Mouse (Mus musculus): Measurements from ENCODE around the gene Galnt15.

Galnt15 gene

DNA sequence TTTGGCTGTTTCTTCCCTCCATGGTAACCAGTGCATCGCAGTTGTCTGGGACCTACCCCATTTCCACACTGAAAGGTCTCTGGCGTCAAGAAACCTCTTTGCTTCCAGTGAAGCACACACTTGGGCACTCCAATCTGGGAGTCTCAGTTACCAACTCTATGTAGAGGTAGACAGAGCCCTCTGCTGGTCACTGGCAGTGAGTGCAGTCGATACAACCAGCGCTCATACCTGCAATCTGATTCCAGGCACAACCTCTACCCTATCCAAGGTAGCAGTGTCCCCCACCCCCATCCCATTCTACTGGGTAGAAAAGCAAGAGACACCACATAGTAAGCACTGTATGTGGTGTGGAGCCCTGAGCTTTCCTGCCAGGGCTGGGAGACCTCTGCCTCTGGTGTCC lies 3.7 kb downstream of the Galnt15 start:
- peak; percentile 59 for DNase-seq (ENCODE audit: extremely low spot score)

DNA sequence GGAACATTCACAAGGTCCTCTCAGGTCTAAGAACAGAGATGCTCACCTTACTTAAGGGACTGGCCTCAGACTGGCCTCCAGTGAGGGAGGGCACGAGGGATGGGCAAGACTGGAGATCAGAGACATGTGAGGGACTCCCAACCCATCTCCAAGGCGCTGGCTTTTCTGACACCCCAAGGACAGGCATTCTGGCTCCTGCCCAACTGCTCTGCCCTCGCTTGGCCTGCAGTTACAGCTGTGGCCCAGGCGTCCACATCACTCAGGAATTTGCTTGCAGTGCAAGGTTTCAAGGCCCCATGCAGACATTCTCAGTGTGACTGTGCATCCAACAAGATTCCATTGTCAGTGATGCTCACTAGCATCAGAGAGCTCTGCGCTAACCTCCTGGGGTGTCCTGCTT lies 7.7 kb downstream of the Galnt15 start:
- no peak for DNase-seq (ENCODE audit: extremely low spot score)

DNA sequence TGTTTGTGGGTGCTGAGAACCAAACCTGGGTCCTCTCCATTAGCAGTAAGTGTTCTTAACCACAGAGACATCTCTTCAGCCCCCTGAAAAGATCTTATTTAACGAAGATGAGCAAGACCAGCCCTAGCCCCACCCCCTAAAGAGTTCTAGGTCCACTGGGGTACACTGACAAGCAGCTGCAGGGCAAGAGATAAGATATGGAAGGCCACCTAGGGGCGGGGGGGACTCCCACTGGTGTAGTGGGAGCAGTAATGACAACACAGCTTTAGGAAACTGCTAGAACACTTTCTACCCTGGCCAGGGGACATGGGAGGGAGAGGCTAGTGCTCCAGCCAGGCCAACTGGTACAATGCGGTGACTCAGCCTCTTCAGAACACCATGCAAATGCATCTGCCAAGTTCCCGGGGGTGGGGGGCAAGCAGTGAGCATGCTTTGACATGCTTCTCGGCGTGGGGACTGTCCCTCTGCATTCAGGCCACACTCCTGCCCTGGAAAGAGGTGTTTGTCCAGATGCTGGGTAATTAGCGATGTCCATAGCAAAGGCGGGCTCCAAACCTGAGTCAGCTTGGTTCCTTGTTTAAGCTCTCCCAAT lies 9.0 kb downstream of the Galnt15 start:
- no peak for DNase-seq (ENCODE audit: extremely low spot score)

DNA sequence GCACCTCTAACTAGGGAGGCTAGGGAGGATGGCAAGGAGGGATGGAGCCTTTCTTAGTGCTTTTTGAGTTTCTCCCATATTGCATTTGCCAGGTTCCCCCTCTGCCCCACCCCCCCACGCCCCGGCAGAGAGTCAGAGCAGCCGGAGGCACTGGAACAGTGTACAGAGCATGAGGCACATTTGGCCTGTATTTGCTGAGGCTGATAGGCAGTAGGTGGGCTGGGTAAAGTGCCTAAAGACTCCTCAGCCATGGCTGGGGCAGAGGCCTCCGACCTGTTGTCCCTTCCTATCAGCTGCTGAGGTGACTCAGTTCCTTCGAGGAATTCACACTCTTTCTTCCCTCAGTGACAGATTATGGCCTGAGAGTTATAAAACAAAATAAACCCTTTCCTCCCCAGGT lies 13.3 kb downstream of the Galnt15 start:
- DNase-seq (ENCODE audit: extremely low spot score) = no peak

DNA sequence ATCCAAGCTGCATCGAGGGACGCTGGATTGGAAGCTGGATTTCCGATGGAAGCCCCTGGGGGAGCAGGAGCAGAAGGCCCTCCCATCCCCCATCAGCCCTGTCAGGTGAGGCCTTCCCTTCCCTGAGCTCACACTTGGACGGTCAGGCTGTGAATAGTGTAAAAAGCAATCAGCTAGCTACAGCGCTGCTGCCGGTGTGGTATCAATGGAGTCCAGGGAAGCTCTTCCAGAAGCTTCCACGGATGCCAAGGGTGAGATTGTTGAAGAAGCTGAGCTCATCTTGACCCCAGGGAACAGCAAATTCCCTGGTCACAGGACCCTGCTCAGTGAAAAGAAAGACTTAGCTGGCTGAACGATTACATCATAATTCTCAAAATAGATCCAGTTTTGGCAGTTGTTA lies 17.6 kb downstream of the Galnt15 start:
- no peak for DNase-seq (ENCODE audit: extremely low spot score)

DNA sequence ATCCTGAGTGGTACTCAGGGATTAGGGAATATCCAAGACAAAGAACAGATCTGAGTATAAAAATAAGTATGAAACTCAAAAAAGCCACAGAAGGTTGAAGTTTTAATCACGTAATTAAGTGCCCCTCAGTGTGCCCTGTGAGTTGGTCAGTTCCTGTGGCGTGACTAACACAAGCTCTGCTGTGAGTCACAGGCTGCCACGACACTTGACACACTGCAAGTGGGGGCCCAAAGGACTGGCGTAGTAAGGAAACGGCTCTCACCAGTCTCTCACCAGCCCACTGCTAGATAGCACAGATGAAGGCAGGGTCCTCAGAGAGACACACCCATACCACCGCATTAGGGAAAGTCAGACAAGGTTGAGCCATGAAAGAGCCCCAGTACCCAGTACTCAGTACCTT lies 21.4 kb downstream of the Galnt15 start:
- no peak for DNase-seq (ENCODE audit: extremely low spot score)

DNA sequence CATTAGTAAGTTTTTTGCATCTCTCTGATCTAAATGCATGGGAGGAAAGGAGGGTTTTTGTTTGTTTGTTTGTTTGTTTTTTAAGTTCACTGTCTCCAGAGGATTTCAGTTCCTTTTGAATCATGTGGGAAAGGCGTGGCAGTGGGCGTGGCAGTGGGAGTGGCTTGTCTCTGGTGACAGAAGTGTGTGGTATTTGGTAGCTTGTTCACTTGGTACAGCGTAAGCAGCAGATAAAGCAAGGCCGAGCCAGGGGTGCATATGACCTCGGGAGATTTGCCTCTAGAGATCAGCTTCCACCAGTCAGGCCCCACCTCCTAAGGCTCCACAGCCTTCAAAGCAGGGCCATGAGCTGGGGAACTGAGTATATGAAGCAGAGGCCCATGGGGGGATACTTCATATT lies 25.1 kb downstream of the Galnt15 start:
- DNase-seq (ENCODE audit: extremely low spot score) = no peak

DNA sequence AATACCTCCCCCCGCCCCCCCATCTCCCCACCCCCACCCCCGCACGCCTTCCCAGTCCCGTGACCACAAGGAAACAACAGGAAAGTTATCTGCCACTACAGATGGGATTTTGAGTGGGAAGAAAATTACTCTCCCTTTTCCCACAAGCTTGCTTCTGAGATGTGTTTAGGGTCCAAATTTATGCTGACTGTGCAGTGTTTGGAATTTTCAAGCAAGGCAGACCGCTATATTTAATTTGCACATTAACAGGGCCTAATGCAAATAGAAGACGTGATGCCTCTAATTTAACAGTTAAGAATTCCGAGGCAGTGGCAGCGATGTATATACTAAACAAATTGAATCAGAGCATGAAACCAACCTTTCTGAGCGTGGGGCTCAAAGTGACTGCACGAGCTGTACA lies 26.0 kb downstream of the Galnt15 start:
- no peak for DNase-seq (ENCODE audit: extremely low spot score)

DNA sequence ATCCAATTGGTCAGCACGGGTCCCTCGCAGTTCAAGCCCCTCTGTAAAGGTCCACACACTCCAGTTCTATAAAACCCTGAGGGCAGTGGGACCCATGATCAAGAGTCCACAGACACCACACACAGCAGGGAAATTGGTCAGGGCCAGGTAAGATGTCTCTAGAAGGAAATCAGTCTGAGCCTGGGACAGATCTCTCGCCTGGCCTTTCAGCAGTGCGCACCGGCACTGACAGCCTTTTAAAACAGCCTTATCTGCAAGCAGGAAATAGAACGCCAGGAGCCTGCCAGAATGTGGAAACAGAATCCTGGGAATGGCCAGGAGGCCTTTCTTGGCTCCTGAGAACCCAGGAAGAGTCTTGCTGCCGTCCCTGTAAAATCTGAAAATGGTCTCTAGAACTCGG lies 27.0 kb downstream of the Galnt15 start:
- DNase-seq (ENCODE audit: extremely low spot score) = no peak

DNA sequence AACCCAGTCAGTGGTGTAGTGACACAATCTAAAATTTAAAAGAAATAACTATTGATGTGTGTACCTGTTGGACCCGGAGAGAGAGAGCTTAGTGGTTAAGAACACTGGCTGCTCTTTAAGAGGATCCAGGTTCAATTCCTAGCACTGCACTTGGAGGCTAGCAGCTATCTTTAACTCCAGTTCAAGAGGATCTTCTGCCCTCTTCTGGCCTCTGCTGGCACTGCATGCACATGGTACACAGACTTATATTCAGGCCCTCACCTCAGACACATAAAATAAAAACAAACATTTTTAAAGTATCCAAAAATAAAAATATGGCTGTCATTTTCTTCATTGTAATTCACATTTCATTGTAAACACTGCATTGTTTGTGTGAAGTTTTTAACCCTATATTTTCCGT lies 27.9 kb downstream of the Galnt15 start:
- DNase-seq (ENCODE audit: extremely low spot score) = no peak

DNA sequence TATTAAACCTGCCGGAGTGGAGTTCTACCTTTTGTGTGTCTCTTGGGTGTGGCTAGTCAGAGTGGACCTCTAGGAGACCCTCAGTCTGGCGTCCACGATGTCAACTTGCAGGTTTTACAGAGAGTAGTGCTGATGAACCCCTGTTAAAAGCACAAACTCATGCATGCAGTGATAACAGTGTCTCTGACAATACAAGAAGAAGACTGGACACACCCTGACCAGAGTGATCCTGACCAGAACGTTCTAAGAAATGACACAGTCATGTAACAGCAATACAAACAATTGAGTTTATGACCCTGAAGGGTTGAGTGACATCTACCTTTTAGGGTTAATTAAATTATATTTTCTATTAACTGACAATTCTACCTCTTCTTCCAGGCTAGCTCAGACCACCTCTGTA lies 28.9 kb downstream of the Galnt15 start:
- DNase-seq (ENCODE audit: extremely low spot score) = no peak

DNA sequence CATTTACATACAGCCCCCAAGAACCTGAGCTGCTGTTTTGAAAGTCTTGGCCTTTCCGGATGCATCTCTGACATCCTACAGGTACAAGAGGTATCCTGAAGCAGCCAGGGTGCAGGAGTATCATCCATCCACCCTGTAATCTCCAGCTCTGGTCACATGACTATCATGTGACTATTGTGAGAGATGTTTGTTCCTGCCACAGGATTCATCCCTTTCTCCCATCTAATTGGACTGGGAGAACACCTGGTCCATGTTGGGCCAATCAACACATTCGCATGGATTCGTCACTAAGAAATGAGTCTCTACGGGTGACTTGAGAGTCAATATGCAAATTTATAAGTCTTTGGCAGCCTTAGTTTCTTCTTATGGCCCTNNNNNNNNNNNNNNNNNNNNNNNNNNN lies 32.6 kb downstream of the Galnt15 start:
- DNase-seq (ENCODE audit: extremely low spot score) = no peak

DNA sequence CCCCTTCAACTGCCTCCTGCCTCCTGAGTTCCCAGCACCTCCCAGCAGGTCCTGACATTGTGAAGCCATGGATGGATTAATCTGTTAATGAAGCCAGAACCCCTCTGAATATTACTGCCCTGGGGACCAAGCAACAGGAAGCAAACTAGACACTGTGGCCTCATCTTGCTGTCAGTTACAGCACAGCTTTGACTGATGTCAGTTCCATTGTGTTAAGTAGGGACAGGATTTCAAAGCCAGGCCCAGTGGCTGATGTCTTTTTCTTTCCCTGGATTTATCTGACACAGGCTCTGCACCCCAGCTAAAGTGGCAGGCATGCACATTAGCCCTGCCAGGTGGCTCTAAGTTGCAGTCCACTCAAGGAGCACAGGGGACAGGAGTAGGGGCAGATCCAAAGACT lies 44.0 kb downstream of the Galnt15 start:
- DNase-seq (ENCODE audit: extremely low spot score) = no peak

DNA sequence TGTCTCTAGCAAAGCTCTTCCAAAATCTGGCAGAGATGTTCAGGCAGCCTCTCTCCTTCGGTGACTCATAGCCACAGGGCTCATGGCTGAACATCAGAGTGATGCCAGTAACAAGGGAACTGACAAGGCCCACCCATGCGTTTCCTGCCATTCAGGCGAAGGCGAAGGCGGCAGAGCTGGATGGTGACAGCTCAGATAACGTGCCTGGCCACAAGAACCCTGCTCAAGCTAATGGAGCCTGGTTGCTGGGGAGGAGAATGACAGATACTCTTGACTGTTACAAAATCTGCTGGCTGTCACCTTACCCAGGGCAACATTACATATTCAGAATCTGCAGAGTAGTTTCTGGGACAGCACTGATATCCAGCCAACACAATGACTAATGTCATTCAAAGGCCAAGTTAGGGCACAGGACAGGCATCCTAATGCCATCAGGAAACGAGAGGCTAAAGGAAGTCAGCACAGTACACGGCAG lies 44.5 kb downstream of the Galnt15 start:
- DNase-seq (ENCODE audit: extremely low spot score) = no peak

DNA sequence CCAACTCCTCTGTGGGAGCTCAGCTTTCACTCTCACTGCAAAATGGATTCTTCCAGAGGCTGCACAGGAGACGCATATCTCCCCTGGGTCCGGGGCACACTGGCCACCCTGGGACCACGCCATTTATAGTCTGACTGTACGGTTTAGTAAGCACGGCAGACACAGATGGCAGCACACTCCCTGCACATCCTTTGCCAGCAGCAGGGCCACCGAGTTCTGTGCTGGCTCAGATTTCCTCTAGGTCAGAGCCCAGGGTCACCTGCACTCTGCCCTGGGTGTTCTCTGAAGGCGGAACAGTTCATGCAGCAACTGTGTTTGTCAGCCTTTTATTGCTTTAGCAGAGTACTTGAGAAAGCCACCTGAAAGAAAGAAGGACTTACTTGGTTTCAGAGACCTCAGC lies 45.1 kb downstream of the Galnt15 start:
- DNase-seq (ENCODE audit: extremely low spot score) = no peak

DNA sequence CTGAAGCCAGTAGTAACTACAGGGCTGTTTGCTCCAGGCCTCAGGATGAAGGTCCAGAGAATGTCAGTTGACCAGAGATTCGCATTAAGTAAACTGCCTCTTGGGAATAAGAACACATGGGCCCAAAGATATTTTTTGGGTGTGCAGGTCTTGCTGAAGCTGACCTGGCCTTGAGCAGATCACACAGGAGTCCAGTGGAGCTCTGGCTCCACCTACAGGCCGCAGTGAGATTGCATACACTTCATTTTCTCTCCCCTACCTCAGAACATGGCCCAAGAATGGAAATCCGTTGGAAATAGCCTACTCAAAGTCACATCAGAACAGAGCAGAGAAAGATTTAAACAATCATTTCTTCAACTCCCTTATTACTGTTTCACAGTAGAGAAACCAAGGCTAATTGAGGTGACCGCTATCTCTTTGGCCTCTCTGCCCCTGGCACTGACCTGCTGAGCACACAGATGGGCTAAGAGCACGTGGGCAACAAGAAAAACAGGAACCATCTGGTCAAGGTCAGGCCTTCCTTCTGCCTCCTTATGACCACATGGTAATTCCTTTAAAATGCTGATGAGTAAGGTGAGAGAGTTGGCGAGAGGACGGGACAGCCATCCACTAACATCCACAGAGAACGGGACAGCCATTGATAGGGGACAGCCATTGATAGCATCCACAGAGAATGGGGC lies 48.2 kb downstream of the Galnt15 start:
- peak; percentile 81 for DNase-seq (ENCODE audit: extremely low spot score)

DNA sequence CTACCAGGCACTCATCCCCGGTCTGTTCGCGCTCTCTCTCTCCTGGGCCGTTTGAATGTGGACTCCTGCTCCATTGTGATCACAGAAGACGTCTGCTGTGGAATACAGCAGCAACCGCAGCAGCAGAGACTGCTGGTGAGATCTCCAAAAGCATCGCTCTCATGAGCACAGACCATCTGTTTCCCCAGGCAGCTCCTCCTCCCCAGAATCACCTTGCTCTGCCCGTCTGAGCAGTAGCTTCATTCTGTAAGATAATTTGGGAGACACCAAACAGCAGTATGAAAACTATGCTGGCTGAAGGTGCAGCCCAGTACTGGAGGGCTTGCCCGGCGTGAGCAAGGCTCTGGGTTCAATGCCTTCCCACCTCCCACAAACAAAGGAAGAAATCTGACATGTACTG lies 52.2 kb downstream of the Galnt15 start:
- no peak for DNase-seq (ENCODE audit: extremely low spot score)

DNA sequence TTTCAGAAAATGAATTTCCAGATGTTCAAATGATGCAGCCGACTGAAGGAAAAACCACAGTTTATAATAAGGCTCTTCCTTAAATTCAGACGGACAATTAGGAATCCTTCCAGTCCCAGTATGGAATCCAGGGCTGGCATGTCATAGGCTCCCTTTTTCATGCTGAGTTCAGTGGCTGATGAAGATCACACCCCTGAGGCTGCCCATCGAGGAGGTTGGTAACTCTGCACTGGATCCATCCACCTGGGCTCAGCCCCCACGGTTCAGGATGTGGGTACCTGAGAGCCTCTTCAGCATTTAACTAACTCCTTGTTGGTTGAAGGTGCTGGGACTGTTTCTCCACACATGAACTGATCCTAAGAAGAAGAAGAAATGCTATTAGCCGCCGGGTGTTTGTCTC lies 54.1 kb downstream of the Galnt15 start:
- DNase-seq (ENCODE audit: extremely low spot score) = no peak

DNA sequence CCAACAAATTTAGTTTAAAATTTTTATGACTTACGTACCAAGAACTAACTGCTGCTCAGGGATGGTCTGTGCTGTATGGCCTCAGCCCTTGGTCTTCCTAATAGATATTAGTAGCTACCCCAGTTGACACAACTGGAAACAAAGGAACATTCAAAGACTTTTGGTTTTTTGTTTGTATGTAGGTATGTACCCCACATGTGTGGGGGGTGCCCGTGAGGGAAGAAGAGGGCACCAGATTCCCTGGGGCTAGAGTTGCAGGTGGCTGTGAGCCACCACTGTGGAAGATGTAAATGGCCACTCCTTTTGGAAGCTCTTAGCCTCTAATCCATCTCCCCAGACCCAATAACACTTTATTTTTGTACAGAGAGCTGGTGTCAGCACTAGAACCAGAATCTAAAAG lies 54.7 kb downstream of the Galnt15 start:
- DNase-seq (ENCODE audit: extremely low spot score) = no peak

DNA sequence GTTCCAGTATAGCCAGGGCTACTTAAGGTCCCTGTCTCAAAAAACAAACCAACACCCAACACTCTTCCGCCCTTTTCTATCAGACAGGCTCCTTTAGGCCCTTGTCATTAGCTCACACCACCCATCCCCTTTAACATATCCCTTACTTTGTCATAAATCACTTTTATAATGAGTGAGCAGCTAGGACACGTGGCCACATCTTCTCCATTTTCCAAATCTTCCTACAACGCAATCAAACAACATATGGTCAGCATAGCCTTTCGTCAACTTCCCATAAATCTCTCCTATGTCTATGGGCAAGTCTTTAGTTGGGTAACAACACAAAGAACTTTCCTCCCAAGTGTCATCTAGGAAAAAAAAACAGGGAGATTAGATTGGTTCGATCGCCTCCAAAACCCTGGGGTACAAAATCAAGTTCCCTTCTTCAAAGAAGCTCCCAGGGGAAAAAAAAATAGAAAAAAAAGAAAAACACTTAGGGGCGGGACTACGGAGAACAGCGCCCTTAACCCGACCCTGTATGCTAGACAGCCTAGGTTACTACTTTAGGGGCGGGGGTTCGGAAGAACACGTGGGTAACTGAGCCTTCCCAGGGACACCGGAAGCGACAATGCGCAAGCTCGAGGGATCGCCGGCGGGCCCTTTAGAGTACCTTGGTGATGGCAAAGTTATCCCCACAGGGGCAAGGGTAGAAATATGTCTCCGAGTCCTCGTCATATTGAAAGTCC lies 56.1 kb downstream of the Galnt15 start, which contains the start of gene Oxnad1:
TSS of gene Oxnad1 (plus strand) at position 614 of the 725 bp plus-strand sequence.
- no peak for DNase-seq (ENCODE audit: extremely low spot score)

DNA sequence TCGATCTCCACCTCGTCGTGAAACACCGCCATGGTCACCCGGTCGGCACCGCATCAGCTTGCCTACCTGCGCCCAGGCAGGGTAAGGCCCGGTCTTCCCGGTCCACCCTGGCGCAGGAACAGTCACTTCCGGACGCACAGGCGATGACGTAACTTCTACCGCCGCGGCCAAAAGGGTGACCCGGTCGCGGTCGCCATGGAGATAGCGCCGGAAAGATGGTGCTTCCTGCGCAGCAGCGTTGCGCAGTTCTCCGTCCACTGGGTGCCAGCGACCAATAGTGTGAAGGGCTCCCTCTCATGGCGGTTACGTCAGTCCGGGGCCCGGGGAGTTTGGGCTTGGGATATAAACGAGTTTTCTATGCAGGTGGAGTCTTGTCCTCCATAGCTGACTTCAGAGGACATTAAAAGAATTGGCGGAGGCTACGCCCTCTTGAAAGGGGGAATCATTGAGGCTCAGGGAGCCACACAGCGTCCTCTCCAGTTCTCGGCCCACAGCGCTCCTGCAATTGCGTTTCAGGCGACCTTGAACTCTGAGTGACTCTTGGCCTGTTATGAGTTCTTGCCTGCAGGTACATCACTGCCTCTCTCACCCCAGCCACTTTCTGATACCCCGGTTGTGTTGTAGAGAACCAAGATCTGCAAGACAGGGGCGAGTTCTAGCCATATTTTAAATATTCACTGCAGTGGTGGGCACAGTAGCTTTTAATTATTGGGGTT lies 56.9 kb downstream of the Galnt15 start, which contains the start of gene Dph3:
TSS of gene Dph3 (minus strand) at position 244 of the 716 bp plus-strand sequence.
- DNase-seq (ENCODE audit: extremely low spot score) = peak; percentile 99

DNA sequence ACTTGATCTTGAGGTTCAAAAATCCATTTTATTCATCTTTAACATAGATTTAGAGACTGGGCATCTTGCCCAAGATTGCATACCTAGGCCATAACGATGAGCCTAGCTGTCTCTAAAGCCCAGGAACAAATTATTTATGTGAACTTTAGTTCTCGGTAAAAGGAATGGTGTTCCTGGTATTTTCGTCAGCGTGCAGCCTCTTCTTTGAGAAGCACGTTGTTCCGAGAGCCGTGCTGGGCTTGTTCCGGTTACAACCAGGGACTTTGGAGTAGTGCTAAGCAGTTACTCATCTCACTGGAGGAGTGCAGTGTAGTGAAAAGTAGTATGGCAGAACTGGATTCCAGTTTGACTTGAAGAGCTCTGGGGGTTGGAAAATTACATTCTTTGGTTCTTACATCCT lies 57.4 kb downstream of the Galnt15 start:
- no peak for DNase-seq (ENCODE audit: extremely low spot score)
